Mouse (Mus musculus): ENCODE results near the gene Rsrp1. TPM values are rescaled to one million over a fixed set of nuclear protein-coding genes. Genes with fewer than 3 reads are reported as not detected.

The Rsrp1 gene
- polyA plus RNA-seq, 1 experiment from 2014 or later: 263 TPM

GRCm38 (mm10) chr4:134919733-134920540 lies 3.5 kb upstream of the Rsrp1 start:
- Histone ChIP-seq H3K9ac (ENCODE audit: low read depth, low read length) (no peak overlapping the region), H3K9me3 (ENCODE audit: control insufficient read depth) (no peaks in the 10 kb centered on the region), H3K4me3 (ENCODE audit: low read depth, low read length) (no peak overlapping the region), H3K27ac (ENCODE audit: low read depth, low read length) (no peak overlapping the region), H3K27me3 (replicated peaks; ENCODE audit: control insufficient read depth, insufficient read depth, low read length) (no peaks in the 10 kb centered on the region), H3K4me1 (replicated peaks; ENCODE audit: control insufficient read depth, insufficient read depth, low read length) (peaks cover 4% of the 10 kb centered on the region; the same call in 1 of the 2 replicates), H3K36me3 (ENCODE audit: control insufficient read depth, insufficient read depth) (no peaks in the 10 kb centered on the region; the same call in 1 of the 2 replicates), H3K4me2 (replicated peaks; ENCODE audit: low read depth) (no peak overlapping the region)
- TF ChIP-seq CTCF (IDR thresholded peaks at IDR 0.05; ENCODE audit: low read depth): no peak
- no peak for ATAC-seq
- 41% methylated on average over 12 of the region's 12 CpGs for WGBS

- ATAC-seq: no peak
- WGBS: 97% methylated on average over 6 of the region's 6 CpGs
- no peak overlapping the region for H3K4me3 ChIP-seq (ENCODE audit: low read depth, low read length)
- H3K4me1 ChIP-seq (replicated peaks; ENCODE audit: control insufficient read depth, insufficient read depth, low read length): peaks cover 6% of the 10 kb centered on the region; the same call in 1 of the 2 replicates
- no peaks in the 10 kb centered on the region for H3K9me3 ChIP-seq (ENCODE audit: control insufficient read depth)
- H3K9ac ChIP-seq (ENCODE audit: low read depth, low read length): no peak overlapping the region
- no peaks in the 10 kb centered on the region for H3K27me3 ChIP-seq (replicated peaks; ENCODE audit: control insufficient read depth, insufficient read depth, low read length)
- H3K4me2 ChIP-seq (replicated peaks; ENCODE audit: low read depth): no peak overlapping the region
- H3K27ac ChIP-seq (ENCODE audit: low read depth, low read length): no peak overlapping the region
- TF ChIP-seq CTCF (IDR thresholded peaks at IDR 0.05; ENCODE audit: low read depth): no peak
- H3K36me3 ChIP-seq (ENCODE audit: control insufficient read depth, insufficient read depth): peaks cover 6% of the 10 kb centered on the region
Observed at GRCm38 (mm10) chr4:134920631-134921030, 2.8 kb upstream of the Rsrp1 start.

- no peak for TF ChIP-seq CTCF (IDR thresholded peaks at IDR 0.05; ENCODE audit: low read depth)
- H3K9ac ChIP-seq (ENCODE audit: low read depth, low read length): no peak overlapping the region
- no peak overlapping the region for H3K4me2 ChIP-seq (replicated peaks; ENCODE audit: low read depth)
- peaks cover 16% of the 10 kb centered on the region for H3K36me3 ChIP-seq (ENCODE audit: control insufficient read depth, insufficient read depth)
- H3K27me3 ChIP-seq (replicated peaks; ENCODE audit: control insufficient read depth, insufficient read depth, low read length): no peaks in the 10 kb centered on the region
- WGBS: 96% methylated on average over 4 of the region's 4 CpGs
- no peak overlapping the region for H3K4me3 ChIP-seq (ENCODE audit: low read depth, low read length)
- H3K9me3 ChIP-seq (ENCODE audit: control insufficient read depth): no peaks in the 10 kb centered on the region
- H3K4me1 ChIP-seq (replicated peaks; ENCODE audit: control insufficient read depth, insufficient read depth, low read length): peaks cover 6% of the 10 kb centered on the region; the same call in 1 of the 2 replicates
- ATAC-seq: no peak
- no peak overlapping the region for H3K27ac ChIP-seq (ENCODE audit: low read depth, low read length)
Observed at GRCm38 (mm10) chr4:134921703-134922102, 1.7 kb upstream of the Rsrp1 start.

- Histone ChIP-seq H3K9me3 (ENCODE audit: control insufficient read depth) (no peaks in the 10 kb centered on the region), H3K9ac (ENCODE audit: low read depth, low read length) (peak overlapping the region; percentile 52; the same call in 1 of the 2 replicates), H3K4me3 (ENCODE audit: low read depth, low read length) (peak overlapping the region; percentile 75), H3K4me2 (replicated peaks; ENCODE audit: low read depth) (peak overlapping the region; percentile 69), H3K4me1 (replicated peaks; ENCODE audit: control insufficient read depth, insufficient read depth, low read length) (peaks cover 6% of the 10 kb centered on the region; the same call in 1 of the 2 replicates), H3K27ac (ENCODE audit: low read depth, low read length) (peak overlapping the region; percentile 94), H3K27me3 (replicated peaks; ENCODE audit: control insufficient read depth, insufficient read depth, low read length) (no peaks in the 10 kb centered on the region), H3K36me3 (ENCODE audit: control insufficient read depth, insufficient read depth) (peaks cover 21% of the 10 kb centered on the region)
- no peak for TF ChIP-seq CTCF (IDR thresholded peaks at IDR 0.05; ENCODE audit: low read depth)
- 49% methylated on average over 10 of the region's 10 CpGs for WGBS
- ATAC-seq: peak; percentile 9; the same call in 1 of the 2 replicates
Observed at GRCm38 (mm10) chr4:134922111-134922924, 1.1 kb upstream of the Rsrp1 start.

GRCm38 (mm10) chr4:134922925-134923244 lies 507 bp upstream of the Rsrp1 start:
- Histone ChIP-seq H3K4me3 (ENCODE audit: low read depth, low read length) (peak overlapping the region; percentile 75), H3K4me1 (replicated peaks; ENCODE audit: control insufficient read depth, insufficient read depth, low read length) (peaks cover 6% of the 10 kb centered on the region; the same call in 1 of the 2 replicates), H3K4me2 (replicated peaks; ENCODE audit: low read depth) (peak overlapping the region; percentile 69), H3K27ac (ENCODE audit: low read depth, low read length) (peak overlapping the region; percentile 94), H3K27me3 (replicated peaks; ENCODE audit: control insufficient read depth, insufficient read depth, low read length) (no peaks in the 10 kb centered on the region), H3K9me3 (ENCODE audit: control insufficient read depth) (no peaks in the 10 kb centered on the region), H3K36me3 (ENCODE audit: control insufficient read depth, insufficient read depth) (peaks cover 27% of the 10 kb centered on the region), H3K9ac (ENCODE audit: low read depth, low read length) (peak overlapping the region; percentile 52)
- 0 out of 2 replicates have a peak, but pooled peaks have one; percentile 25 for ATAC-seq
- WGBS: 0% methylated on average over 13 of the region's 13 CpGs
- no peak for TF ChIP-seq CTCF (IDR thresholded peaks at IDR 0.05; ENCODE audit: low read depth)

Measured in intestine, postnatal 0 days (tissue).